Mouse (Mus musculus) liver, postnatal 0 days (tissue): Measurements from ENCODE around the gene Elf4.

Experiments
- CTCF ChIP-seq: sonication (generic); IDR thresholded peaks from 2 replicates; pipeline ENCODE4 v1.5.1; 2016; ENCODE audit warnings: antibody characterized with exemption, low read depth
- EP300 ChIP-seq: IDR thresholded peaks from 2 replicates; pipeline ENCODE4 v1.6.1; 2016; ENCODE audit warnings: antibody characterized with exemption, low read depth, mild to moderate bottlenecking

DNA sequence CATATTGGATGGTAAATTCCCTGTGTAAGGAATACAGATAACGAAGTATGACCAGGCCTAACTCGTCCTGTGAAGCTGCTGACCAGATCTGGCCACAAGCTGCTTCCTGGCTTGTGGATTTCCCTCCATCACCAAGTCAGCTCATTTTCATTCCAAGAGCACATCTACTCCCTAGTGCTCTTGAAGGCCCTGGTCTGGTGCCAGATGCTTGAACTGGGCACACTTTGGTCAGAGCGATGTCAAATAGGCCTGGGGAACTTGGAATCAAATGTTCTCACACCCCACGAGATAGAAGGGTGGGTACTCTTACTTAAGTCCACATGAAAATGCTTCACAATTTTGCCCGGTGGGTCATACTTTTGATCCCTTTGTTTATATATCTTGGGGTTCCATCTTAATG is 48.6 kb downstream of the Elf4 start:
- TF ChIP-seq CTCF (no peak), EP300 (no peak)
